Mouse (Mus musculus) forebrain, embryonic 15.5 days (tissue): ENCODE measurements around the gene Ncapd2. TPM values are rescaled to one million over a fixed set of nuclear protein-coding genes. Genes with fewer than 3 reads are reported as not detected.

ENCODE experiments used
- ATAC-seq: fragments of 200-750 bp; cut with Nextera tagmentation; replicated peaks from 2 replicates; pipeline ENCODE4 v1.8.0; 2017; ENCODE audit warnings: mild to moderate bottlenecking, moderate TSS enrichment, moderate library complexity
- H3K27ac ChIP-seq: fragments of 300-500 bp; sonication (generic); replicated peaks from 2 replicates; pipeline ENCODE4 v1.5.1; 2015; ENCODE audit warnings: mild to moderate bottlenecking, inconsistent platforms
- H3K27me3 ChIP-seq: fragments of 300-500 bp; sonication (generic); 2 replicates; pipeline ENCODE4 v1.6.1; 2015; ENCODE audit warnings: inconsistent platforms
- H3K36me3 ChIP-seq: fragments of 300-500 bp; sonication (generic); 2 replicates; pipeline ENCODE4 v1.6.1; 2015; ENCODE audit warnings: mild to moderate bottlenecking, inconsistent platforms
- H3K4me1 ChIP-seq: fragments of 300-500 bp; sonication (generic); 2 replicates; pipeline ENCODE4 v1.6.1; 2015; ENCODE audit warnings: inconsistent platforms
- H3K4me2 ChIP-seq: fragments of 300-500 bp; sonication (generic); replicated peaks from 2 replicates; pipeline ENCODE4 v1.6.1; 2015; ENCODE audit warnings: mild to moderate bottlenecking, inconsistent platforms
- H3K4me3 ChIP-seq: fragments of 300-500 bp; sonication (generic); 2 replicates; pipeline ENCODE4 v1.5.1; 2015; ENCODE audit warnings: mild to moderate bottlenecking, inconsistent platforms
- H3K9ac ChIP-seq: fragments of 300-500 bp; sonication (generic); replicated peaks from 2 replicates; pipeline ENCODE4 v1.6.1; 2015; ENCODE audit warnings: mild to moderate bottlenecking, inconsistent platforms
- H3K9me3 ChIP-seq: fragments of 300-500 bp; sonication (generic); 2 replicates; pipeline ENCODE4 v1.6.1; 2016; ENCODE audit warnings: inconsistent platforms
- WGBS: fragments of 180-500 bp; shearing (Covaris S2); methylation state at CpG from one replicate; pipeline ENCODE4 v1.1.7; 2015; ENCODE audit warnings: mixed read lengths; 5-methylcytosine and 5-hydroxymethylcytosine counted together
- microRNA-seq: library from miRNA; unstranded; fragments of <30 nt; microRNA quantifications from one replicate; pipeline ENCODE4, GENCODE M21; 2016
- polyA plus RNA-seq: library from polyadenylated mRNA; unstranded; fragments of >200 nt; fragmentation: Nextera tagmentation; extraction: Ambion mirVana; gene quantifications from 2 replicates; pipeline ENCODE4 v1.2.1, GENCODE M21; 2015

The Ncapd2 gene
- polyA plus RNA-seq, 1 experiment from 2014 or later, result 99.5 TPM

DNA sequence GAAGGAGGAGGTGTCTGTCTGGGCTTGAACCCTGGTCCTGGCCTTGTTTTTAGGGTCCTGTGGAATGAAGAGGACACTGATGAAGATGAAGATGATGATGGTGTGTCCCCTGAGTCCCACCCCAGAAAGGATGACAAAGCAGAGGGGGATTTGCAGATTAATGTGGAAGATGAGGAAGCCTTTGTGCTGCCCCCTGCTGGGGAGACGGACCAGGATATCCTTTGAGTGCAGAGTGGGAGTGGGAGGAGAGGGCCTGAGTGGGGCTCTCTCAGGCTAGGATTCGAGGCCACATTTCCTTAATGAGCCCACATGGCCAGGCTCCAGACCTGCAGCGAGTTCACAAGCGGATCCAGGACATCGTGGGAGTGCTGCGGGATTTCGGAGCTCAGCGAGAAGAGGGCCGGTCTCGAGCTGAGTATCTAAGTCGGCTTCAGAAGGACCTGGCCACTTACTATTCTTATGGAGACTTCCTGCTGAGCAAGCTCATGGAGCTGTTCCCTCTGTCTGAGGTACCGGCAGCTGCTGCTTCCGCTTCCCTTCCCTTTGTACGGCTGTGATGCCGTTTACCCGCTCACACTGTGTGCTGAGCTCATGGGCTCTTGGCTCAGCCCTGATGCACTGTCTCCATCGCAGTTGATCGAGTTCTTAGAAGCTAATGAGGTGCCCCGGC is 54.4 kb downstream of the Ncapd2 start:
- ATAC-seq, result no peak
- Histone ChIP-seq H3K4me3 (no peak overlapping the region), H3K9ac (no peak overlapping the region), H3K4me2 (no peak overlapping the region), H3K4me1 (peaks cover 15% of the 10 kb centered on the region), H3K9me3 (no peaks in the 10 kb centered on the region), H3K27ac (no peak overlapping the region), H3K27me3 (no peaks in the 10 kb centered on the region), H3K36me3 (peaks cover 82% of the 10 kb centered on the region)
- 85% methylated on average over 19 of the region's 19 CpGs for WGBS

DNA sequence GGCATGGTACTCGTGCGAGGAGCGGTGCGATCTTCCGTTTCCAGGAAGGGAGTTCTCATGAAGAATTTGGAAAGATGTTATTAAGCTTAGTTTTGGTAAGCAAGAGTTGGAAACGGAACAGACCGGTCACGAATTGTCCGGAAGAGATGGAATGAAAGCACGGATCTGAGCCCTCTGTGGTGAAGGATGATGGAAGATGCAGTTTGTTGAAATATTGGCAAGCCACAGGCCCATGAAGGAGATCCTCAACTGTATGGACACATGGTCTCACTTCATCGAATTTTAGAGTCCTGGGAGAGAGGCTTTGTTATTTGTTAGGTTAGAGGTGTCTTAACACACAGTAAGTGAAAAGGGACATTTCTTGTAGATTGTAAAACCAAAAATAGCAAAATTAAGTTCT is 59.0 kb downstream of the Ncapd2 start:
- no peaks in the 10 kb centered on the region for H3K27me3 ChIP-seq
- H3K36me3 ChIP-seq, result peaks cover 66% of the 10 kb centered on the region
- WGBS, result 10% methylated on average over 11 of the region's 11 CpGs
- H3K9me3 ChIP-seq, result no peaks in the 10 kb centered on the region
- no peak for ATAC-seq
- H3K4me3 ChIP-seq, result peak overlapping the region; percentile 90
- H3K4me2 ChIP-seq, result peak overlapping the region; percentile 70
- peak overlapping the region; percentile 76 for H3K9ac ChIP-seq
- peaks cover 20% of the 10 kb centered on the region for H3K4me1 ChIP-seq
- H3K27ac ChIP-seq, result 0 out of 2 replicates have a peak overlapping the region, but pooled peaks have one; percentile 87

DNA sequence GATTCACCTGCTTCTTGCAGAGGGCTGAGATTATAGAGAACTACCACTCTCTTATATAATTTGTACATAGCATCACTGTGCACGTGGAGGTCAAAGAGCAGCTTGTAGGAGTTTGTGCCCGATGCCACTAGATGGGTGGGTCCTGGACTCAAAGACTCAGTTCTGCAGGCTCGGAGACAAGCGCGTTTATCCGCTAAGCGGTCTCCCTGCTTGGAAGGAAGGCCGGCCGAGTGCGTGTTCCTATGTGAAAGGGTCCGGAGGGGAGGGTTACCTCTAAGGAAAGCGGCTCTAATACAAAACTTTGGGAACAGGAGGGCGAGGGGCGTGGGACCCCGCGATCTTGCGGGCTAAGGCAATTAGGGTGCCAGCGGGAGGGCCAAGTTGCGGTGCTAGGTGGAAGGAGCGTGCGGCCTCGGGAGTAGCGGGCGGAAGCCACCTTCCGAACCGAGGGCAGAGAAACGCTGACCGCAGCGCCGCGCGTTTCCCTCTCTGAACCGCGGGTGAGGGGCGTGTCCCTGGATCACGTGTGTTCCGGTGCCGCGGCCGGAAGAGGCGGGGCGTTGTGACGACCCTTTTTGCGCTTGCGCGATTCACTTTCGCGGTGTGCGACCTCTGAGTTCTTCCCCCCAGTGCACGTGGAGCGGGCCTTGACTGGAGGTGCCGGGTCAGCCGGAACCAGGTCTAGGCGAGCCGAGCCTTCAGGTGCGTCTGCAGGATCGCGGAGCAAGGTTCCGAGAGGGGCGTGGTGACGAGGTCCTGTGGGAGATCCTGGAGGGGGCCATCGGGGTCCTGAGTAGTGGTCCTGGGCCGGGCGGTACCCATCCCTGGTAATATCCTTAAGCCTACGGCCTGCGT is 60.0 kb downstream of the Ncapd2 start, which contains the start of gene Nop2:
Nop2 (plus strand) TSS at position 608 of the 855 bp plus-strand sequence.
- WGBS, result under 1% methylated on average over 66 of the region's 66 CpGs
- Histone ChIP-seq H3K36me3 (peaks cover 66% of the 10 kb centered on the region), H3K9me3 (no peaks in the 10 kb centered on the region), H3K9ac (peak within 1 kb of the TSS; percentile 76), H3K27me3 (no peaks in the 10 kb centered on the region), H3K27ac (peak within 1 kb of the TSS; percentile 87), H3K4me3 (peak within 1 kb of the TSS; percentile 90), H3K4me2 (peak within 1 kb of the TSS; percentile 70), H3K4me1 (peaks cover 20% of the 10 kb centered on the region)
- peak; percentile 94 for ATAC-seq

DNA sequence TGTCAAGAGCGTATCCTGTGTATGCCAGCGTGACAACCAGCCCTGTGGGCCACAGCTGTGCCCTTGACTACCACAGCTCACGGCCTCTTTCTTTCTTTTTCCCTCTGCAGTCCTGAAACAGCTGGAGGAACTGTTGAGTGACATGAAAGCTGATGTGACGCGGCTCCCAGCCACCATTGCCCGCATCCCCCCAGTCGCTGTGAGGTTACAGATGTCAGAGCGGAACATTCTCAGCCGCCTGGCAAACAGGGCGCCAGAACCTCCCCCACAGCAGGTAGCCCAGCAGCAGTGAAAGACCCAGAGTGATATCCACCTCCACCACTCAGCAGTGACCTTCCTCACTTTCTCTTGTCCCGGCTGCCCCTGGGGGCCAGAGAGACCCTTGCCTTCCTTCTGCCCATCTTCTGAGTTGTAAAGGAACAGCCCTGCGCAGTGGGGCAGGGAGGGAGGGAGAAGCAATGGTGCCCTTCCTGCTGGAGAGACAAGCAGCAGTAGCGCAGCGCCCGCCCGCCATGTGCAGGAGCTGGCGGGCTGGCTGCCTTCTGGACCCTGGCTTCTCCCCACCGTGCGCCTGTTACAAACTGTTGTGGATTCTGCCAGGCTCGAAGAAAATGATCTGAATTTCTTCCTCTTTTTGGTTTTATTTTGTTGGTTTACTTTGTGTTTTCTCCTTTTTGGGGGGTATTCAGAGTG is 61.6 kb downstream of the Ncapd2 start:
- H3K4me2 ChIP-seq, result no peak overlapping the region
- peaks cover 20% of the 10 kb centered on the region for H3K4me1 ChIP-seq
- no peak overlapping the region for H3K27ac ChIP-seq
- H3K4me3 ChIP-seq, result no peak overlapping the region
- no peak overlapping the region for H3K9ac ChIP-seq
- H3K36me3 ChIP-seq, result peaks cover 69% of the 10 kb centered on the region
- H3K27me3 ChIP-seq, result no peaks in the 10 kb centered on the region
- ATAC-seq, result no peak
- H3K9me3 ChIP-seq, result no peaks in the 10 kb centered on the region
- 89% methylated on average over 20 of the region's 20 CpGs for WGBS

DNA sequence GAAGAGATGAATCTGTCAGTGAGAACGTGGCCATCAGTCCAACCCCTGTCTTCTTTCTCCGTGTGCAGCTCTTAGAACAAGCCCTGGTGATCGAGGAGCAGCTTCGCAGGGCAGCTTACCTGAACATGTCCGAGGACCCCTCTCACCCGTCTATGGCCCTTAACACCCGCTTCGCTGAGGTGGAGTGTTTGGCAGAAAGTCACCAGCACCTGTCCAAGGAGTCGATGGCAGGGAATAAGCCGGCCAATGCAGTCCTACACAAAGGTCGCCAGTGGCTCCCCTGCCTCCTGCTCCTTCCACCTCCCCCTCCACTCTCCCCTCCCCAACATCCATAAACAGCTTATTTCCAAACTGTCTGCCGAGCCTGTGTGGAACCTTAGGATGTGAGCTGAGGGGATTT is 62.8 kb downstream of the Ncapd2 start:
- no peak overlapping the region for H3K4me2 ChIP-seq
- no peak overlapping the region for H3K27ac ChIP-seq
- 91% methylated on average over 12 of the region's 12 CpGs for WGBS
- H3K4me1 ChIP-seq, result peaks cover 20% of the 10 kb centered on the region
- H3K27me3 ChIP-seq, result no peaks in the 10 kb centered on the region
- no peak overlapping the region for H3K9ac ChIP-seq
- ATAC-seq, result no peak
- no peaks in the 10 kb centered on the region for H3K9me3 ChIP-seq
- peaks cover 71% of the 10 kb centered on the region for H3K36me3 ChIP-seq
- no peak overlapping the region for H3K4me3 ChIP-seq

DNA sequence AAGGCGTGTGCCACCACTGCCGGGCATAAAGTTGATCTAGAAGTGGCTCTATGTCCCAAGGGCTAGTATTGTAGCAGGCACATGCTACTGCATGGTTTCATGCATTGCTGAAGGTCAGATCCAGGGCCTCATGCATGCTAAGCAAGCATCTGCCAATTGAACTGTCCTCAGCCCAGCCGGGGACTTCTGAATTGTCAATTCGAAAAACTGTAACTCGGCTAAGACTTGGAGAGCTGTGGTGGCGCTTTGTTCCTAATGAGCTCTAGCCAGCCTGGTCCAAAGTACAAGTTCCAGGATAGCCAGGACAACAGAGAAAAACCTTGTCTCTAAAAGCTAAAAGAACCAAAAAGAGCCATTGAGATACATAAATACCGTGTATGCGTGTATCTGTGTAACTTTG is 72.1 kb downstream of the Ncapd2 start:
- ATAC-seq, result no peak
- H3K4me2 ChIP-seq, result no peak overlapping the region
- H3K4me1 ChIP-seq, result no peaks in the 10 kb centered on the region
- no peak overlapping the region for H3K27ac ChIP-seq
- H3K9ac ChIP-seq, result no peak overlapping the region
- peaks cover 95% of the 10 kb centered on the region for H3K36me3 ChIP-seq
- no peaks in the 10 kb centered on the region for H3K9me3 ChIP-seq
- no peaks in the 10 kb centered on the region for H3K27me3 ChIP-seq
- H3K4me3 ChIP-seq, result no peak overlapping the region
- 93% methylated on average over 8 of the region's 8 CpGs for WGBS

Small RNA genes within 50 kb of the gene (microRNA-seq; reads per million reads assigned to microRNA genes)
- gene Mir3098, result 0.66 reads per million
- gene Mir8113, result not detected

Other genes starting within 250 kb of the Ncapd2 start
- 90.2 and 93.6 TPM in 2 replicates for gene Cops7a, start 226.2 kb downstream of the Ncapd2 start, polyA plus RNA-seq
- 29.9 and 30.4 TPM in 2 replicates for gene Pianp, start 195.0 kb downstream of the Ncapd2 start, polyA plus RNA-seq
- gene Zfp384, start 182.6 kb downstream of the Ncapd2 start, polyA plus RNA-seq, result 16.7 and 21.7 TPM in 2 replicates
- 207 and 211 TPM in 2 replicates for gene Ing4, start 151.9 kb downstream of the Ncapd2 start, polyA plus RNA-seq
- 21.9 and 26.2 TPM in 2 replicates for gene Acrbp, start 142.0 kb downstream of the Ncapd2 start, polyA plus RNA-seq
- 0.50 and 0.71 TPM in 2 replicates for gene Lpar5, start 123.8 kb downstream of the Ncapd2 start, polyA plus RNA-seq
- gene Chd4, start 95.7 kb downstream of the Ncapd2 start, polyA plus RNA-seq, result 98.9 and 112 TPM in 2 replicates
- 51.1 and 51.8 TPM in 2 replicates for gene Nop2, start 59.8 kb downstream of the Ncapd2 start, polyA plus RNA-seq
- gene Iffo1, start 46.5 kb downstream of the Ncapd2 start, polyA plus RNA-seq, result 18.9 and 21.0 TPM in 2 replicates
- 1,461 and 1,493 TPM in 2 replicates for gene Gapdh, start 25.2 kb downstream of the Ncapd2 start, polyA plus RNA-seq
- gene Mrpl51, start 100 bp upstream of the Ncapd2 start, polyA plus RNA-seq, result 155 and 158 TPM in 2 replicates
- gene Vamp1, start 23.9 kb upstream of the Ncapd2 start, polyA plus RNA-seq, result 5.6 and 6.0 TPM in 2 replicates
- gene Tapbpl, start 40.2 kb upstream of the Ncapd2 start, polyA plus RNA-seq, result 3.0 and 3.2 TPM in 2 replicates
- gene Cd27, start 45.3 kb upstream of the Ncapd2 start, polyA plus RNA-seq, result 1.3 and 2.3 TPM in 2 replicates
- gene Tuba3a, start 94.3 kb upstream of the Ncapd2 start, polyA plus RNA-seq, result not detected in 2 replicates
- 10.8 and 11.5 TPM in 2 replicates for gene Ltbr, start 122.2 kb upstream of the Ncapd2 start, polyA plus RNA-seq
- 0.20 and 0.25 TPM in 2 replicates for gene Scnn1a, start 129.0 kb upstream of the Ncapd2 start, polyA plus RNA-seq
- gene Tnfrsf1a, start 157.7 kb upstream of the Ncapd2 start, polyA plus RNA-seq, result 11.3 and 13.0 TPM in 2 replicates
- gene Plekhg6, start 189.1 kb upstream of the Ncapd2 start, polyA plus RNA-seq, result 0.06 and 0.10 TPM in 2 replicates